Mouse (Mus musculus): ENCODE results near the gene Ifnl2.

The Ifnl2 gene

DNA sequence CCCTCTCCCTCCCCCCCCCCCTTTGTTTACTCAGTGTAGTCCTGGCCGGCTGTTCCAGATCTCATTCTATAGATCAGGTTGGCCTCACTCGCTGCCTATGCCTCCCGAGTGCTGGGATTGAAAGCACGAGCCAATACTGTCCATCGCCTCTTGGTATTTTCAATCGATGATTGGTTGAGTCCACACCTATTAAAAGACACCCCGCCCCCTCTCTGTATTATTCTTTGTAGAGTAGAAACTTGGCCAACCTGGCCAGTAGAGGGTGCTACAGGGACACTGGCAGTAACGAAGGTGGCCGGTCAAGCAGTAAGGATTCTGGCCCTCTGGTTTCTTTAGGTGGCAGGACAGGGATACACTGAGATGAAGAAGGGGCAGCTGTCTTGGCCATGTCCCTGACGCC lies 19.8 kb downstream of the Ifnl2 start:
- DNase-seq, result peak; percentile 81

DNA sequence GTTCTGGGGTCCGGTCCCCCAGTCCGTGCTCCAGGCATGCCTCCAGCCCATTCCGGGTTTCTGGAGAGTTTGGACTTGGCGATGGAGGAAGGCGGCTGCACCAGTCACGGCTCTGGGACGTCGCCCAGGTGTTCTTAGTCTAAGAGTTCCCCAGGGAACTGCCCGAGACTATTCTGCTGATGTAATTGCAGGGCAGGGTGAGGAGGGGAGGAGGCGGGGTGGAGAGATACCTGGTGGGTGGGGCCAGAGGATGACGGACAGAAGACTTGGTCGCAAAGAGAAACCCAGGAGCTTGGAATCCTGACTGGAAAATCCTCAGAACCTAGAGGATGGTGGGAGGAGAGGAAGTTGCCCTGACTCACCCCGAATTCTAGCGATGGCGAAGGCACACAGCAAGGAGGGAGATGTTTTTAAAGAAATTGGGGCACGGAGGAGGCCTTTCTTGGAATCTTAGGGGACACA lies 22.2 kb downstream of the Ifnl2 start:
- peak; percentile 26 for DNase-seq

DNA sequence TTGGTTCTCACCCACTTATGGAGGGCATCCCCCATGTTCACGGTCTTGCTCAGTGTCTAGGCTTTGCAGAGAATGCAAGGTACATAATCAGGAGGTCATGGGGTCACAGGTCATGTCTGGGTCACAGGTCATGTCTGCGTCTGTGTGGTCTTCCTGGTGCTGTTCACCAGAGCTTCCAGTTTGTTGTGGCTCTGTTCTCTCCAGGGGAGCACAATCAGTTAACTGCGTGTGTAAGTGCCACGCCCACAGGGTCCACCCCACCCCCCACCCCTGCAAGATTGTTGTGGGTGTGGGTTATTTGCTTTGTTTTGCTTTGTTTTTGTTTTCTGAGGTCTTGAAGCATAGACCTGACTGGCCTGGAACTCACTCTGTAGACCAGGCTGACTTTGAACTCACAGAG lies 26.1 kb downstream of the Ifnl2 start:
- DNase-seq, result no peak

DNA sequence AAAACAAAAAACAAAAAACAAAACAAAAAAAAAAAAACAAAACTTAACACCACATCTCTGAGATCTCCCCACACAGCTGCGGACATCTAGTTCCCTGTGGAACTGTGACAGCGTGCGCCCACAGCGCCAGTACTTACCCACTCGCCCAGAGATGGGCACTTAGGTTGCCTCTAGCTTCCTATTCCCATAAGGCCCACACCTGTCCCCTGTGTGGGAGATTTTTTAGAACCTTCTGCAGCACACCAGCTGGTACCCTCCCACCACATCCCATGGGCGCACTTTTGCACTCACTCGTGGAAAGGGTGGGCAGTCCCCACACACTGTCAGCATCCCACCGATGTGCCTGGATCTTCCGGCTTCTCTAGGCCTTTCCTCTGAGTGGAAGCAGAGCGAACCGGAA lies 27.4 kb downstream of the Ifnl2 start:
- DNase-seq, result no peak

DNA sequence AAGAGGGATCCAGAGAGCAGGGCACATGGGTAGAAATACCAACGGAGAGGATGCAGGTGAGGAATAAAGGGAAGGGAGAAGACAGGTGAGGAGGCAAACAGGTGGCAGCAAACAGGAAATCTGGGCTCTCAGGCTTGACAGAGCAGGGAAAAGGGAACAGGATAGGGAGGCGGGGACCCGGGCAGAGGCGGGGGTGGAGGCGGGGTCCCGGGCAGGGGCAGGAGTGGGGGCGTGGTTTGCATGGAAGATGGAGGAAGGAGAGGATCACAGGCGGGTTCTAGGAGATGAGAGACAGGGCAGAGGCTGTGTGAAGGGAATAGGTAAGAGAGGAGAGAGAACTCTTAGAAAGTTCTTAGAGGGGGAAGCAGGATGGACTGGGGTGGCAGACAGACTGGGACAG lies 31.4 kb downstream of the Ifnl2 start:
- DNase-seq, result no peak

DNA sequence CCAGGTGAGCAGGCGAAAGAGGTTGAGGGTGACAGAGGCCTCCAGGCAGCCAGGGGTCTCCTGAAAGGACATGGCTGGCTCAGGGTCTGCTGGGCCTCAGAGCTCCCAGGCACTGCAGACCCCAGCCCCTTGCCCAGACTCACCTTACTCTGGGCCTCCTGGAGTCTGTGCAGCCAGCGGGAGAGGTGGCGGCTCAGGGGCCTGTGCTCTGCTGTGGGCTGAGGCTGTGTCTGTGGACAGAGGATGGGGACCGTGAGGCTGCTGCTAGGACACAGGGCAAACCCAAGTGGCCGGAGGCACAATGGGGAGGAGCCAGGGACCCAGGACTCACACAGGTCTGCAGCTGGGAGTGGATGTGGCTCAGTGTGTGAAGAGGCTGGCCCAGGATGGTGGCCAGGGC lies 32.9 kb downstream of the Ifnl2 start:
- DNase-seq, result no peak

DNA sequence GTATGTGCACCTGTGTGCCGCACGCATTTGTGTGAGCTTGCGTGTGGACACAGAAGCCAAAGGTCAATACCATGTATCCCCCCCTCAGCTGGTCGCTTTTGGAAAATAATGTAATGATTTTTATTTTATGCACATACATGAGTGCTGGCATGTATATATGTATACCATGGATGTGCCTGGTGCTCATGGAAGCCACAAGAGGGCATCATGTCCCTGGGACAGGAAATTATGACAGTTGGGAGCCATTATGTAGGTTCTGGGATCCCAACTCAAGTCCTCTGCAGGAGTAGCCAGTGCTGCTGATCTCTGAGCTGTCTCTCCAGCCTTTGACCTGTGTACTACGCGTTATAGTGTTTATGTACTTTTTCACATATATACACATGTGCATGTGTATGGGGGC lies 34.1 kb downstream of the Ifnl2 start:
- DNase-seq, result no peak

DNA sequence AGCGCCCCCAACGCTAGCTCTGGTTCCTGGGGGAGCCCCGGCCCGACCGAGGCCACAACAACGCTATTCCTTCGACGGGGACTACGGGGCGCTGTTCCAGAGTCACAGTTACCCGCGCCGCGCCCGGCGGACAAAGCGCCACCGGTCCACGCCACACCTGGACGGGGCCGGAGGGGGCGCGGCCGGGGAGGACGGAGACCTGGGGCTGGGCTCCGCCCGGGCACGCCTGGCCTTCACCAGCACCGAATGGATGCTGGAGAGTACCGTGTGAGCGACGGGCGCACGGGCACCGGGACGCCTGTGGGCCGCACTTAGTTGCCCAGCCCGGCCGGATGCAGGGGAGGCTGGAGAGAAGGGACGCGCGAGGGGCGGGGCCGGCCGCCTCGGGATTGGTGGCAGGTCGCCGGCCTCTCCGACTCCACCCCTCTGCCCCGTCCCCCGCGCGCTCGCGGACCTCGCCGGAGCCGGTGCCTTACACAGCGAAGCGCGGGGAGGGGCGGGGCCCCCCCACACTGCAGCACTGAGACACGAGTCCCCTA lies 43.0 kb downstream of the Ifnl2 start:
- DNase-seq, result peak; percentile 71

DNA sequence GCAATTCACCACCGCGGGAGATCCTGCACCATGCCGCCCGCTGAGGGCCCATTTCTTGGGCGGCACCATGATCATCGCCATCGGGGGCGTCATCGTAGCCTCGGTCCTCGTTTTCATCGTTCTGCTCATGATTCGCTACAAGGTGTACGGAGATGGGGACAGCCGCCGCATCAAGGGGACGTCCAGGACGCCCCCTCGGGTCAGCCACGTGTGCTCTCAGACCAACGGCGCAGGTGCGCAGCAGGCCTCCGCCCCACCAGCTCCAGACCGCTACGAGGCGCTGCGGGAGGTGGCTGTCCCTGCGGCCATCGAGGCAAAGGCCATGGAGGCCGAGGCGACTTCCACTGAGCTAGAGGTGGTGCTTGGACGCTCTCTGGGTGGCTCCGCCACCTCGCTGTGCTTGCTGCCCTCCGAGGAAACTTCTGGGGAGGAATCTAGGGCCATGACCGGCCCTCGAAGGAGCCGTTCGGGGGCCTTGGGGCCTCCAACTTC lies 43.5 kb downstream of the Ifnl2 start:
- no peak for DNase-seq

DNA sequence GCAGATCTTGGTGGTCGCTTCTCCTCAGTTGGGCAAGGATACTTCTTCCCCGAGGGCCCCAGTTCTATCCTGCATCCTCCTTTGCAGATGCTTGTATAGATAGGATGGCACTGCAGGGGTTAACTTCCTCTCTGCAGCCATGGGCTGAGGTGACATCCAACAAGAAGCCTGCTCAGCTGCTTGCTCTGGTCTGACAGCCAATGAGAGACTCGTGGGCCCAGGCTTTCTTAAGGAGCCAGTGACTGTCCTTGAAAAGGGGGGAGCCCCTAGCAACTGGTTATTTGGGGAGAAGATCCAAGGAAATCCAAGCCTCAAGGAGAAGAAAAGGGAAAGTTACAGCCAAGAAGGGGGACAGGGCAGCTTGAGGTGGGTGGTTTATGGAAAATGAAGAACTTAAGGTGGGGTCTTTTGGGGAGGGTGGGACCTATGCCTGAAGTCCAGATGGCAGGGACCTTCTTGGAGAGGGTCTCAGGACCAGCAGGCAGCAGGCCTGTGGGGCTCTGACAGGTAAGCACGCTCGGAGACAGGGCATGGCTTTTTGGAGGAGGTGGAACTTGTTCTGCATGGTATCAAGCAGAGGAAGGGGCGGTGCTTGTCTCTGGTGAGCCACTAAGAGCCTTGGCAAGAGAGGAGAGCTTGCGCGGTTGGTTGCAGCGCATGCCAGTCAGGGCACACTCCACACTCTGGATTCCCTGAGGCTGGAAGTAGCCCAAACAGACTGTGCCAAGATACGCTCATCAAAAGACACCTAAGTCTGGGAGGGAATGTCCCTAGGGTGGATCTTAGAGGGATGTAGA lies 45.6 kb downstream of the Ifnl2 start:
- DNase-seq, result peak; percentile 65

DNA sequence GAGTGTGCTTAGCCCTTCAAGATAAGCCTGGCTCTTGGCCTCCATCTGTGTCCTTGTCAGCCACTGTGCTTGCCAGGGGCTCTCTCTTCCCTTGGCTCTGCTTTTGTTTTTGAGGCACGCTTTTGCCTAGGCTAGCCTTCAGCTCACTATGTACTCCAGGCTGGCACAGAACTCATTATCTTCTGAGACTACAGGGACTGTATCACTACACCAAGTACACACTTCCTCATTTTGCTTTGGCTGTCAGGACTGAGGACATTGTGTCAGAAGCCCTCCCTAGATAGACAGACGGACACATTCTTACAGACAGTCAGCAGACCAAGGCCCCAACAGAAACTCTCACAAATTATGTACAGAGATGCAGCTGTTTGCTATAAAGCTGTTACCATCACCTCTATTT lies 47.5 kb downstream of the Ifnl2 start:
- no peak for DNase-seq

DNA sequence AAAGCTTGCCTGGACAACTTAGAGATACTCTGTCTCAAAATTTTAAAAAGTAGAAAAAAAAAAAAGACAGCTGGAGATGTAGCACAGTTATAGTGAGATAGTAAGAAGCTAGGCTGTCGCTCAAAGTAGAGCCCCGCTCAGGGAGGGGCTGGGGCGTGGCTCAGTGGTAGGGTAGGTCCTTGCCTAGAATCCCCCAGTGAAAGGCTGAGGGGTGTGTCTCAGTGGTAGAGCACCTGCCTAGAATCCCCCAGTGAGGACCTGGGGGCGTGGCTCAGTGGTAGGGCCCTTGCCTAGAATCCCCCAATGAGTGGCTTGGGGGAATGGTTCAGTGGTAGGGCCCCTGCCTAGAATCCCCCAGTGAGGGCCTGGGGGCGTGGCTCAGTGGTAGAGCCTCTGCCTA lies 49.9 kb downstream of the Ifnl2 start:
- DNase-seq, result no peak
